Mouse (Mus musculus) lung, postnatal 0 days (tissue): Measurements from ENCODE around the gene 2310033P09Rik.

ENCODE experiments used
- CTCF ChIP-seq: IDR thresholded peaks from 2 replicates; pipeline ENCODE4 v1.5.1; 2016; ENCODE audit warnings: antibody characterized with exemption, mild to moderate bottlenecking
- EP300 ChIP-seq: IDR thresholded peaks from 2 replicates; pipeline ENCODE4 v1.6.1; 2016; ENCODE audit warnings: antibody characterized with exemption, mild to moderate bottlenecking, control low read depth

GRCm38 (mm10) chr11:59228122-59228953, 20.2 kb downstream of the 2310033P09Rik start, which contains the start of gene Arf1:
- TF ChIP-seq CTCF (peak; percentile 17; the same call in 1 of the 2 replicates), EP300 (no peak)
